Mouse (Mus musculus) CD4-positive helper T cell, adult 2 months (primary cell): Measurements from ENCODE around the gene Vasn.
A peak's percentile ranks its signal among the peaks of the same experiment; 100 is the strongest.

ENCODE experiments used
- DNase-seq: peaks from one replicate; pipeline ENCODE4 v3.0.0-alpha.2; 2012; ENCODE audit warnings: low read depth, missing footprints, low spot score

Vasn gene

DNA sequence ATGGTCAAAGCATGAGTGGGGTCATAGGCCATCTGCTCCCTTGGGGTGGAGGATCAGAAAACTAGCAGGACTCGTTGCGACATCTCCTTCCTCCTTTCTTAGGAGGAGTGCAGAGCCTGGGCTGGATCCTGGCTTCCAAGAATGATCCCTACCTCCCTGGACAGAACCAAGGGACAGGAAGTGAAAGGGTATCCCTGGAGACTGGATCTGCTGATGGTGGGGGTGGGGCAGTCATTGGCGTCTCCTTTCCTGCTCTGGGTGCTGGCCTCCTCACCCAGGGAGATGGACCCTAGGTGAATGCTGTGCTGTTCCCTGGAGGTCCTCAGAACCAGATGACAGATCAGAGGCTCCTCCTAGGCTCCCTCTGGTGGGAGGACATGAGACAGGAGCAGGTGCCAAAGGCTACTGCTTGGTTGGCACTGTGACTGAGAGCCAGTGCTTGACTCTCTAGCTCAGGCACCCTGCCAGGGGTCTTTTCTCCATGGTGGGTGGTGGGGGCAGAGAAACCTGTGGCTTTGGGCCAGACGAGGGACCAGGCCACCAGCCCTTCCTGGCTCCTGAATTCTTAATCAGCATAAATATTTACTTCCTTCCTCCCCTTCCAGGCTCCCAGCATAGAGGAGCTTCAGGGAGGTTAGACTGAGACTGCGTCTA is 33.2 kb upstream of the Vasn start:
- no peak for DNase-seq

DNA sequence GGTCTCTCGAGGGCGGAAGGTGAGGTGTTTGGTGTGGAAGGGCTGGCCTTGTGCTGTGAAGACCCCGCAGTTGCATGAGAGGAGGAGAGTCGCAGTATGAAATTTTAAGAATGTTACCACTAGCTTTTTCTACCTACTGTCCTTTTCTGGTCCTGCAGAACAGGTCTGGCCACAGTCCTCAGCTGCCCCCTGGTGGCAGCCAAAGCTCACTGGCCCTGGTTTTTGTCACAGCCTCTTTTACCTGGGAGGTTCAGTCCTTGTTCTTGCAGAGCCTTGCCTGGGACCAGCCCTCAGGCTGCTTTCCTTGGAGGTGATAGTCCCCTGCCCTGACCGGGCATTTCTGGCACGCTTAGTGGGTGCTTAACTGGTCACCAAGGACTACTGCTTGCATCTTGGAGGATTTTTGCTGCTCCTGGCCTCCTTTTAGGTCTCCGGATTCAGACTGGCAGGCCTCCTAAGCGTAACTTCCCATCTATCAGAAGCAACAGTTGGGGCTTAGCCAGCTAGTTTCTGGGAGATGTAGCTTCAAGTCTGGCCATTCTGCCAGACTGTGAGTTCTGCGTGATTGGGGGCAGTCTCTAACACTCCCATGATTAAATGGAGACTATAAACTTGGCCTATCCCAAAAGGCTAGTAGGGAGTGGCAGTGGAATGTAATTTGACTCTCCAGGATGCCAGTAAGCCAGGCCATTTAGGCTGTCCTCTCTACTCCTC is 31.8 kb upstream of the Vasn start:
- peak; percentile 85 for DNase-seq

DNA sequence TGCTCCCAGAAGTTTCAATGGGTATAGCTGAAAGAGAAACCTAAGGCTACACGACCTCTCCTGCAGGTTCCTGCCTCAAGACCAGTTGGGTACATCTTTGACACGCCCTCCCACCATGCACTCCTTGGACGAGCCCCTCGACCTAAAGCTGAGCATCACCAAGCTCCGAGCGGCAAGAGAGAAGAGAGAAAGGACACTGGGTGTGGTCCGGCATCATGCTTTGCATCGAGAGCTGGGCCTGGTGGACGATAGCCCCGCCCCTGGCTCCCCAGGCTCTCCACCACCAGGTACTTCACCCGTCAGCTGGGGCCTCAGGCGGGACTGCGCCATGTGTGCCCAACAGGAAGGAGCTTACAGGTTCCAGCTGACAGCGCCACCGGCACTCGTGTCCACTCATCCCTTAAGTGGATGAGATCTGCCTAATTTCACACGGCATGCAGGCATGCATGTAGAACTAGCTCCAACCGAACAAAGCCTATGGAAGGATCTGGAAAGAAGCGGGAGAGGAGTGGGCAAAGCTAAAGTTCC is 31.1 kb upstream of the Vasn start:
- DNase-seq: no peak

DNA sequence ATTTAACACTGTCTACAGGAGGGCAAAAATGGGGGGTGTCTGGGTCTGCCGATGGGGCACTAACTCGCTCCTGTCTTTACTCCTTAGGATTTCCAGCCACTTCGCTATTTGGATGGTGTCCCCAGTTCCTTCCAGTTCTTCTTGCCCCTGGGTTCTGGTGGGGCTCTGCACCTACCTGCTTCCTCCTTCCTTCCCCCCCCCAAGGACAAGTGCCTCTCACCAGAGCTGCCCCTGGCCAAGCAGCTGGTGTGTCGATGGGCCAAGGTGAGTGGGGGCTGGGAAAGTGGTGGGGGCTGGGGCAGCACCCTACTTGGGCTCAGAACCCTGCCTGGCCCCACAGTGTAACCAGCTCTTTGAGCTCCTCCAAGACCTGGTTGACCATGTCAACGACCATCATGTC is 28.5 kb upstream of the Vasn start:
- DNase-seq: no peak

DNA sequence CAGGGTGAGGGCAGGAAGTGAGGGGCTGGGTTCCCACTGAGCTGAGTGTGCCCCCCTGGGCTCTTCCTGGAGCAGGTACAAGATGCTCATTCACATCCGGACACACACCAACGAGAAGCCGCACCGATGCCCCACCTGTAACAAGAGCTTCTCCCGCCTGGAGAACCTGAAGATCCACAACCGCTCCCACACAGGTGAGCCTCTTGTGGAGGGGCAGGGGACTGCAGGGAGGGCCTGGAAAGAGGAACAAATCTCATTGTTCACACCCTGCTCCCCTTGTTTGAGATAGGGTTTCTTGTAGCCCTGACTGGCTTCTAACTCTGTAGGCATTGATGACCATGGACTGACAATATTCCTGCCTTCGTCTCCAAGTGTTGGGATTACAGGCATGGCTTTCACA is 28.1 kb upstream of the Vasn start:
- DNase-seq: no peak

DNA sequence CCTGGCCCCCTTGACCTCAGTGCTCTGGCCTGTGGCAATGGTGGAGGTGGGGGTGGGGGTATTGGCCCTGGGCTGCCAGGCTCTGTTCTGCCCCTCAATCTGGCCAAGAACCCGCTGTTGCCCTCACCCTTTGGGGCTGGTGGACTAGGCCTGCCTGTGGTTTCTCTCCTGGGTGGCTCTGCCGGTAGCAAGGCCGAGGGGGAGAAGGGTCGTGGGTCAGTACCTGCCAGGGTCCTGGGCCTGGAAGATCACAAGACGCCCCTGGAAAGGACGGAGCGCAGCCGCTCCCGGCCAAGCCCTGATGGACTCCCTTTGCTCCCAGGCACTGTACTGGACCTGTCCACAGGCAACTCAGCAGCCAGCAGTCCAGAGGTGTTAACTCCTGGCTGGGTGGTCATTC is 26.0 kb upstream of the Vasn start:
- no peak for DNase-seq

DNA sequence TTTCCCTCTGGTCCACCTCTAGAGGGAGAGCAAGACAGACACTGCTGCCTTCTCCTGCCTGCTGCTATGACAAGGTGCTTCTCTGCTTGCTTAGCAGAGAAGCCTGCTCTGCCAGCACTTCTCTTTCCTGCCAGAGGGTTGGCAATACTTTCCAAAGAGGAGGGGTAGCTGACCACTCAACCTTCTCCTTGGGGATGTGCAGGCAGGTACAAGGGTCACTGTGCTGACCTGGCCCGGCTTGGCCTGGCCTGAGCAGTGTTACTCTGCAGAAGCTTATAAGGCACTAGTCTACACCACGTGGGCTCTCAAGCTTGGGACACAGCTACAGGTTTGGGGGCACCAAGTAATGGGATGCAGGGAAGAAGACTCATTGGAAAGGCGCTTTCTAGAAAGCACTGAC is 25.1 kb upstream of the Vasn start:
- DNase-seq: no peak

DNA sequence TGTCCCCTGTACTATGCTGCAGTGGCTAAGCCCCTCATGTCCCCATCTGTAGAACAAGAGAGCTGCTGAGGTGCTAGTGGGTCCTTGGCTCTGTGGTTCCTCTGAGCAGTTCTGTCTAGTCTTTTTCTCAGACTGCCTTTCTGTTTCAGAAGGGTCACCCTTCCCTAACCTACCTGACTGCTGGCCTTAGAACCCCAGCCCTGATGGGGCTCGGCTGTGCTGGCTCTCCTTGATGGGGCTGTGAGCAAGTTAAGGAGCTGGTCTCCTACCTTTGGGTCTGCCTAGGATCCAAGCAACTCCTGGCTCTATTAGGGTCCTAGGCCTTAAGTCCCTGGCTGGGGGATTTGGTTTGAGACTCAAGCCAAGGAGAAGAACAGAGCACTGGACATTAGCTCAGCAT is 24.4 kb upstream of the Vasn start:
- DNase-seq: no peak

DNA sequence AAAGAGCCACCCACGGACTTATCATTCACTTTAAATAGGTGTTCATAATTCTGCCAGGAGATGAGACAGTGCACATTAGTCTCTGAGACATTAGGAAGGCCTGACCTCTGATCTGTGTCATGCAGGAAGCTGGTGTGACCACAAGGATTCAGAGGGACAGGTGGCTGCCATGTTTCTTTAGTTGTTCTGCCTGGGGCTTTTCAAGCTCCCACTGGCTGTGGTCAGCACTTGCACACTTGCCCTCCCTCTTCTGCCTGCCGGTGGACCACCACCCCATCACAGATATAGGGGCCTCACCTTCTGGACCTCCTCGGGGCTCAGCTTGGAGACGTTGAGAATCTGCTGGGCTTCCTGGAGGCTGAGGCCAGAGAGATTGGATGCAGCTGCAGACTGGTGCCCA is 22.9 kb upstream of the Vasn start:
- DNase-seq: no peak

DNA sequence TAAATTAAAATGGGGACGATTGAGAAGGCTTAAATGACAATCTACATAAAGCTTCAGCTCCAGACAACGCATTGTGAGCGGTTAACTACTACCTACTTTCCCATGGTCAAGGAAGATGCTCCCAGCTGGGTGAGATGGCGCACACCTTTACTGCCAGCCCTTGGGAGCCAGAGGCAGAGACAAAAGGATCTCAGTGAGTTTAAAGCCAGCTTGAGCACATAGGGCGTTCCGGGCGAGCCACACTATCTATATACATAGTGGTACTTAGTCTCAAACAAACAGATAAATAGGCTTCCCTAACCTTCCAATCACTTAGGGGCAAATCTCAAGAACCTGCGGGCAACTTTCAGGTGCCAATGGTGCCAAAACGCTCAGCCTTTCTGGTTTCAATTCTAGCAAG is 15.7 kb upstream of the Vasn start:
- DNase-seq: no peak

DNA sequence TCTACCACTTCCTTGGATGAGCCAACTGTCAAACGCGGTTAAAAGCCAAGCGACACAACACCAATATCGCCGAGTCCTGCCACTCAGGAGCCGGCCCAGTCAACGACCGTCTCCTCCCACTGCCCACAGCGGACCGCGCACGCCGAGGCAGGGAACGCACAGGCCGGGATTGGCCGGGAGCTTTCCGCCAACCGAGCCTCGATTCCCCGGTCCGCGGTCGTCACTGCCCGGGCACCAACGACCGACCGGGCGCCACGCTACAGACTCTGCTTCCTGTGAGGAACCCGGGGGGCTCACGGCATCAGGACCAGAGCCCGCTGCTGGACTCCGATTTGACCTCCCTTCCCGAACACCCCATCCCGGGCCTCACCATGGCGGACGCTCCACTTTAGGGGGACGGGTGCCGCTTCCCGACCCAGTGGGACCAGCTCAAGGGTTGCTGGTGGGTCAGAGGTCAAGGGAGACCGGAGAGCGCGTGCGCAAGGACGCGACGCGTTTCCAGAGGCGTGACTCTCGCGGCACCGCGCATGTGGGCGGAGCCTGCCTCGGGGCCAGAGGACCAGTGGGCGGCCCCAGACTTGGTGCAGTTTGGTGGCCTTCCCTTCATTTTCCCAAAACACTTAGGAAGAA is 15.1 kb upstream of the Vasn start, which contains the start of gene Pam16:
TSS of gene Pam16 (minus strand) at position 508 of the 630 bp plus-strand sequence.
- DNase-seq: peak; percentile 90

DNA sequence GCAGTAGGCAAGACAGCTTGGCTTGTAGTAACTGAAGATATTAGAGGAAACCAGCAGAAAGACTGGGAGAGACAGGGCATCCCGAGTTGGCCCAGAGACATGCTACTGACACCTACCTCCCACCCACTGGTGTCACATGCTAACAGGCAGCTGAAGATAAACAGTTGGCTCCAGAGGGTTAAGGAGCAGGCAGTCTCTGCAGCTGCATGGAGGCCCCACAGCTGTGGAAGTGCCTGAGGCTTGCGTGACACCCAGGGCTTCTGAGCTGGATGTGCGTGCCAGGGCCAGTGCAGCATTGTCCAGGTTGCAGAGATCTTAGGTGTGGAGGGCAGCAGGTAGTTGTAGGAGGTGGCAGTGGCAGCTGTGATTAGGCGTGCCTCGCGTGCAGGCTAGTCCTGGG is 12.6 kb upstream of the Vasn start:
- DNase-seq: no peak

DNA sequence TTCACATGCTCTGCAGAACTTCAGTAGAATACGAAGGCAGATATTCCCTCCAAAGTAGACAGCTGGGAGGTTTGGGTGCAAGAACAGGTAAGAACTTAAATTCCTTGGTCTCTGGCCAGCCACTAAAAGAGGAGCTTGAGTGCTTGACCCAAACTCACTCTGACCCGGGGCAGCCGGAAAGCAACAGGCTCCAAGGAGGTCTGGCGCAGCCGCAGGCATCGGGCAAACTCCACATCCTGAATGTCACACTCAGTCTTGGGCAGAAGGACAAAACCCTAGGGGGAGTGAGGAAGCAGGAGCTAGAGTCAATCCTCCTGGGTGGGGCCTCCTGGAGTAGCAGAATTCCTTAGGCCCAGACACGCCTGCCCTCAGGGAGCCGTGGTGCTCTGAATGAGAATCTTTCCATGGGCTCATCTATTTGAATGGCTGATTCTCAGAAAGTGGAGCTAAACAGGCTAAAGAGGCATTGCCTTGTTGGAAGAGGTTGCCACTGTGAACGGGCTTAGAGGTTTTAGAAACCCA is 10.8 kb upstream of the Vasn start:
- no peak for DNase-seq

DNA sequence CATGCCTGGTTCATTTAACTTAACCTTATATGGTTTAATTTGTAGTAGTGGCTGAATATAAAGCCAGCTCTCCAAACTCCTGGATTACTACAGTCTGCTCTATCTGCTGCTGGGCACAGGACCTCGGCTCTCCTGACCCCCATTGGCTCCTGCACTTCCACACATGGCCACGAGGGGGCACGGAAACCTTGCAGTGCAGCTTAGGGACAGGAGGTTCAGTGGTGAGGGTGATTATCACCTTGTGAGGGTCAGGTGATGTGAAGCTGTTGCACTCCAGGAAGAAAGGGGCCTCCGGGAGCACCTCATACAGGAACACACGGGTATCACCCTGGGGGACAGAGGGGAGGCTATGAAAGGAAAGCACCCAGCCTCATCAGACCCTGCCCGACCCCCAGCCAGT is 9.8 kb upstream of the Vasn start:
- DNase-seq: peak; percentile 74

DNA sequence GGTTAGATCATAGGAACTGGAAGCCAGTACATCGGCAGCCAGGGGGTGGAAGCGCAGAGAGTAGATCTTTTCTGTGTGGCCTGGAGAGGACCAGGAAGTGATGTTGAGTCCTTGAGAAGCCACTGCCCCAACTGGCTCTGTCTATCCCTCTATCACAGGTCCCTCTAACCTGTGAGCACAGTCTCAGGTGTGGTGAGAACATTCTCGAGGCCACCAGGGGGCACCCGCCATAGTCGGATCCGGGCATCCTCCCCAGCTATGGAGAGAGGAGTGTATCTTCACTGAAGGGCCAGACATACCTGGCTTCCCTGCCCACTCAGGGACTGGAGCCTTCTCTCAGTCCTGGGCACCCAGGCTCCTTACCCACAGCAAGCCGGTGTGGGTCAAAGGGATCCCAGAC is 7.7 kb upstream of the Vasn start:
- no peak for DNase-seq

DNA sequence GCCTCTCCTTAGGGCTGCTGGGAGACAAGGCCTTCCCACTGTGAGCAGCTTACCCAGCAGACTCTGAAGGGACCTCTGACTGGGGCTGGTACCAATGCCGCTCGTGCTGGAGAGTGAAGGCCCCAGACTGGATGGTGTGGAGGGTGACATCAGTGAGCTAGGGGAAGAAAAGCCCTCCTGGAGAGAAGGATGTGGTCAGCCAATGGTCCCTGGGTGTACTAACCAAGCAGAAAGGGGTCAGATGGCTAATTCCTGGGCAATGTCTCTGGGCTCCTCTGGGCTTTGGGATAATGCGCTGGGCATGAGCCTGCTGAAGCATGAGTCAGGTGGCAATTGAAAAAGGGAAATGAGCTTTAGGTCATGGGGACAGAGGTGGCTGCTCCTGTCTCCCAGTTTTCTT is 6.1 kb upstream of the Vasn start:
- no peak for DNase-seq

DNA sequence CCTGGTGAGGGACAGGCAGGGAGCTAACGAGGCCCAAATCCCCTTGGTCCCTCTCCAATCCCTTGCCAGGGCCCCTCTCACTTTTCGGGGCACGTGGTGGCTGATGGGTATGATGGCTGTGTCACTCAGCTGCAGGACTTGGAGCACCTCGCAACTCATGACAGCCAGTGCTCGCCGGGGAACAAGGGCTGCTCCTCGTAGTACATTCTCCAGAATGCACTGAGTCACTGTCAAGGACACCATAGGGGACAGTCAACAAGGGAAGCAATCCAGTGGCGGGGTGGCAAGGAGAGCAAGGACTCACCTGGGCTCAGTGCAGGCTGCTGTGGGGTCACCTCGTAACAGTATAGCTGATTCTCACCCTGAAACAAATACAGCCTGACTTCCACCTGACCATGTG is 5.1 kb upstream of the Vasn start:
- DNase-seq: no peak

DNA sequence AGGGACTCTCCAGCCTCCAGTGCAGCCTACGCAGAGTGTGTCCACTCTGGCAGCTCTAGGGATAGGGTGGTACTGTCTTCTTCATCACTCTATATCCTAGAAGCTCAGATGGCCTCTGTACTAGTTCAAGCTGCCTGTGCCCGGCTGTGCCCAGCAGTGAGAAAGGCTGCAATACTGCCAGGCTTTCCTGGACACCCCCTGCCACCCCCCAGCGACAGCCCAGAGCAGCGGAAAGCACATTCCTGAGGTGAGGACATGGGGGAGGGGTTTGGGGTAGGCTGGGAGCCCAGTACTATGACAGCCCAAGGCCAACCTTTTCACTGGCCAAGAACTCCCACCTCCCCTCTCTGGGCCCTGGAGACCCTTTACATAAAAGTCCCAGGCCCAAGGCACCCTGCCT is 4.0 kb upstream of the Vasn start:
- no peak for DNase-seq

DNA sequence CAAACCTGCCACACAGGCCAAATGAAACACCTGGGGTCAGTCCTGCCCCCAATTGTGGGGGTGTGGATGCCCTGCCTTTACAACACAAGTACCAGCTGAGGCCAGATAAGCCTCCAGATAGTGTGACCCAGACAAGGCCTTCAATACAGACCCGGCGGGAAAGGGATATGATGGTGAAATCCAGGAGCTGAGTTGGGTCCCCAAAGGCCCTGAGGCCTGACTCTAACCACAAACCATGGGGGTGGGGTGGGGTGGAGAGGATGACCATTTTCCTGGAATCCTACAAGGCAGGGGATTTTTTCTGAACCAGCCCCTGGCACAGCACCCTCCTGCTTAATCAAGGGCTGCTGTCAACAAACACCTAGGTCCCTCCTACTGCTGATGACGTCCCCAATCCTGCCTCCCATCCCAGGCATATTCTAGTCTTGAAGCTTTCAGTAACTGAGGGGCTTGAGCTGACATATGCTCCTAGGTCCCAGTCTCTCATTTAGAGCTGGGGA is 800 bp upstream of the Vasn start:
- no peak for DNase-seq

DNA sequence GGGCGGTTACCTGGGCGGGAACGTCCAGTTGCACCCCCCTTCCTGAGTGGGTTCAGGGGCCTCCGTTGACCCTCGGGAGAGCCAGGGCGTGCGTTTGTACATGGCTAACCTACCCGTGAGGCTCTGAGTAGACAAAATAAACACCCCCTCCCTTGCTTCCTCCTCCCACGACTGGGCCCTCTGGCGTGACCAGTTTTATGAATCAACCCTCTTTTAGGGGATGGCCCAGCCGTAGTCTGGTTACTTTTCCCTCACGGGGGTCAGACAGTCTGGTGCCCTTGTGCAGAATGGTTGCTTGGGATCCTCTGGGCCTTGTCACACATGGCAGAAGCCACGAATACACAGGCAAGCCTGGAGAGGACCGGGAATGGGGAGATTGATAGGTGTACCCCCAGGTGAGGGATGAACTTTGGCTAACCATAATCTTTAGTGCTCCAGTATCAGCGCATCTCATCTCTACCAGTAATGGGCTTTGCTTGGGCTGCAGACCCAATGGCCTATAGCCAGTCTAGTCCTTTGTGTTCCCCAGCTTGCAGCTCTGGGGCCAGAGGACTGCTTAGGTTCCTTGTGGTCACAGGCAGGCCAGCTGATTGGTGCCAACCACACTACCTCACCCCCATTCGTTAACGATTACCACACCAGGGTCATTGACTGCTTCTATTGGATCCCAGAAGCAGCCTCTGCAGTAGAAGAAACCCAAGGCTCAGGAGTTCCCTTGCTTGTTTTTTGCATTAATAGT is 695 bp downstream of the Vasn start:
- DNase-seq: no peak

DNA sequence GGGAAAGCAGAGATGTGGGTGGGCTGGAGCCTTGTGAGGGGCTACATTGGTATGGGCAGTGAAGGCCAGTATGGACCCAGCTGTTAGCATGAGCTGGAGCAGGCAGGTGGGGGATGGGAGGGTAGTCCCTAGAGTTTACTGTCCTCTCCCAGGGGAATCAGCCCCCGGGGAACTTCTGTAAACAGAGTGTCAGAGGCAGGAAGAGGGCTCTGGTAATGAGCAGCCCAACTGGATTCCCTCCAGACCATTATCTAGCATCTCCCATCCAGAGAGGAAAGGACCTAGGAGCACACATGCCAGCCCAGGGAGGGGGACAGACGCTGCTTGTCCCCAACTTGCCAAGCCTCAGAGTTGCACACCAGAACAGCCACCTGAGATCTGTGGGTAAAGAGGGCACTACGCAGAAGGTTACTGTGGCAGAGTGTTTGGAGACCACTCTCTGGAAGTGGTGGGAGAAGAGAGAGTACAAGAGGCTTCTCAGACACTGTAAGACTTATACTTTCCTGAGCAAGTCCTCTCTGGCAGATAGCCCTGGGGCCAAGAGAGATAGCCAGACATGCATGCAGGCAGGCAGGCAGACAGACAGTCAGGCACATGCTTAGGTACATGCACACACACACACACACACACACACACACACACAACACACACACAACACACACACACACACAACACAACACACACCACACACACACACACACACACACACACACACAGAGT is 1.5 kb downstream of the Vasn start:
- DNase-seq: no peak
